Mouse (Mus musculus) liver, embryonic 11.5 days (tissue): ENCODE results near the gene Cenpm. TPM values are rescaled to one million over a fixed set of nuclear protein-coding genes. Genes with fewer than 3 reads are reported as not detected.
A peak's percentile ranks its signal among the peaks of the same experiment; 100 is the strongest.

ENCODE experiments used
- ATAC-seq: fragments of 200-750 bp; cut with Nextera tagmentation; replicated peaks from 2 replicates; pipeline ENCODE4 v1.8.0; 2017; ENCODE audit warnings: moderate number of reproducible peaks, mild to moderate bottlenecking, moderate TSS enrichment, moderate library complexity; ENCODE audit not compliant: low FRiP score
- DNase-seq: peaks from one replicate; pipeline ENCODE4 v3.0.0-alpha.2; 2017; ENCODE audit warnings: low spot score
- H3K27ac ChIP-seq: fragments of 300-500 bp; sonication (generic); 2 replicates; pipeline ENCODE4 v1.5.1; 2014; ENCODE audit warnings: mild to moderate bottlenecking, low read depth, low read length, control low read depth
- H3K27me3 ChIP-seq: fragments of 300-500 bp; sonication (generic); replicated peaks from 2 replicates; pipeline ENCODE4 v1.6.1; 2014; ENCODE audit warnings: low read length, mixed read lengths; ENCODE audit not compliant: control insufficient read depth, insufficient read depth
- H3K36me3 ChIP-seq: fragments of 300-500 bp; sonication (generic); 2 replicates; pipeline ENCODE4 v1.6.1; 2014; ENCODE audit warnings: mild to moderate bottlenecking, low read length, moderate library complexity, mixed read lengths; ENCODE audit not compliant: control insufficient read depth, insufficient read depth
- H3K4me1 ChIP-seq: fragments of 300-500 bp; sonication (generic); replicated peaks from 2 replicates; pipeline ENCODE4 v1.6.1; 2014; ENCODE audit warnings: low read length, mixed read lengths; ENCODE audit not compliant: control insufficient read depth, insufficient read depth
- H3K4me2 ChIP-seq: fragments of 300-500 bp; sonication (generic); 2 replicates; pipeline ENCODE4 v1.6.1; 2014; ENCODE audit warnings: mild to moderate bottlenecking, control low read depth, moderate library complexity
- H3K4me3 ChIP-seq: fragments of 300-500 bp; sonication (generic); 2 replicates; pipeline ENCODE4 v1.5.1; 2014; ENCODE audit warnings: low read depth, low read length, control low read depth
- H3K9ac ChIP-seq: fragments of 300-500 bp; sonication (generic); 2 replicates; pipeline ENCODE4 v1.6.1; 2014; ENCODE audit warnings: low read depth, low read length, control low read depth
- H3K9me3 ChIP-seq: fragments of 300-500 bp; sonication (generic); 2 replicates; pipeline ENCODE4 v1.6.1; 2016; ENCODE audit warnings: low read length, inconsistent platforms, mixed read lengths; ENCODE audit not compliant: control insufficient read depth
- WGBS: fragments of 180-500 bp; shearing (Covaris S2); extraction: QIAGEN DNeasy Blood & Tissue Kit; methylation state at CpG from one replicate; pipeline ENCODE4 v1.1.7; 2014; 5-methylcytosine and 5-hydroxymethylcytosine counted together
- polyA plus RNA-seq: library from polyadenylated mRNA; unstranded; fragments of >200 nt; fragmentation: Nextera tagmentation; extraction: Ambion mirVana; gene quantifications from 2 replicates; pipeline ENCODE4 v1.2.1, GENCODE M21; 2014

The Cenpm gene
- polyA plus RNA-seq, 1 experiment from 2014 or later = 58.8 TPM

GRCm38 (mm10) chr15:82274927-82275901 lies 30.7 kb upstream of the Cenpm start:
- peak overlapping the region; percentile 52 for H3K9ac ChIP-seq
- WGBS = 2% methylated on average over 79 of the region's 86 CpGs
- H3K36me3 ChIP-seq = no peaks in the 10 kb centered on the region

GRCm38 (mm10) chr15:82274593-82274926 lies 30.0 kb upstream of the Cenpm start, which contains the start of gene Sept3:
Sept3 (plus strand) TSS chr15:82274893.
- H3K27ac ChIP-seq = no peak within 1 kb of the TSS
- H3K27me3 ChIP-seq = peaks cover 55% of the 10 kb centered on the region
- peak within 1 kb of the TSS; percentile 52 for H3K9ac ChIP-seq
- 27% methylated on average over 6 of the region's 6 CpGs for WGBS
- H3K9me3 ChIP-seq = no peaks in the 10 kb centered on the region
- ATAC-seq (no peak), DNase-seq (no peak)
- H3K4me2 ChIP-seq = peak within 1 kb of the TSS; percentile 79
- H3K4me3 ChIP-seq = peak within 1 kb of the TSS; percentile 57
- peaks cover 7% of the 10 kb centered on the region; the same call in 1 of the 2 replicates for H3K4me1 ChIP-seq
- no peaks in the 10 kb centered on the region for H3K36me3 ChIP-seq

More at GRCm38 (mm10) chr15:82274927-82275901, 30.7 kb upstream of the Cenpm start:
- DNase-seq (no peak), ATAC-seq (no peak)
- Histone ChIP-seq H3K4me3 (peak overlapping the region; percentile 57), H3K27ac (no peak overlapping the region), H3K9me3 (no peaks in the 10 kb centered on the region), H3K4me1 (peaks cover 7% of the 10 kb centered on the region; the same call in 1 of the 2 replicates), H3K27me3 (peaks cover 55% of the 10 kb centered on the region), H3K4me2 (peak overlapping the region; percentile 79)

- Histone ChIP-seq H3K4me3 (no peak overlapping the region), H3K27me3 (peaks cover 55% of the 10 kb centered on the region), H3K9me3 (no peaks in the 10 kb centered on the region), H3K4me1 (peaks cover 7% of the 10 kb centered on the region; the same call in 1 of the 2 replicates), H3K9ac (no peak overlapping the region), H3K36me3 (no peaks in the 10 kb centered on the region), H3K4me2 (no peak overlapping the region), H3K27ac (no peak overlapping the region)
- 80% methylated on average over 6 of the region's 6 CpGs for WGBS
- ATAC-seq (no peak), DNase-seq (no peak)
These were observed 27.7 kb upstream of the Cenpm start for GRCm38 (mm10) chr15:82272295-82272694.

GRCm38 (mm10) chr15:82271201-82271600 lies 26.7 kb upstream of the Cenpm start:
- Histone ChIP-seq H3K27ac (no peak overlapping the region), H3K27me3 (peaks cover 47% of the 10 kb centered on the region), H3K36me3 (no peaks in the 10 kb centered on the region), H3K4me1 (peaks cover 7% of the 10 kb centered on the region; the same call in 1 of the 2 replicates), H3K9ac (no peak overlapping the region), H3K9me3 (no peaks in the 10 kb centered on the region), H3K4me2 (no peak overlapping the region), H3K4me3 (no peak overlapping the region)
- DNase-seq (peak; percentile 53), ATAC-seq (peak; percentile 54; the same call in 1 of the 2 replicates)
- WGBS = 5% methylated on average over 5 of the region's 5 CpGs

DNA sequence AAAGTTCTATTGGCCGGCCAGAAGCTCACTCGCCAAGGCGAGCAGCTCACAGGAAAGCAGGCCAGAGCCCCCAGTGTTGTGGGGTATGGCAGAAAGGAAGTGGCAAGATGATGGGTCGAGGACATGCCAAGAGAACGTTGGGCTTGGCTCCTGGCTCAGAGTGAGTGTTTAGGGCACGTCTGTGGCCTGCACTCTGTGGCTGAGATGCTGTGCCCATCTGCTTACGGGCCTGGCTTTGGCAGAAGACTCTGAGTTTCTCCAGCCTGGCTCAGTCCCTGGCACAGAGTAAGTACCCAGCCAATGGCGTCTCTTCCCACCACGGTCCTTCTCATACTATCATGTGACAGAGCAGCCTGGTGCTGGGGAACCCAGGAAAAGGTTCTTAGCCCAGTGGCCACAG lies 24.2 kb upstream of the Cenpm start:
- no peak overlapping the region for H3K27ac ChIP-seq
- DNase-seq = no peak

DNA sequence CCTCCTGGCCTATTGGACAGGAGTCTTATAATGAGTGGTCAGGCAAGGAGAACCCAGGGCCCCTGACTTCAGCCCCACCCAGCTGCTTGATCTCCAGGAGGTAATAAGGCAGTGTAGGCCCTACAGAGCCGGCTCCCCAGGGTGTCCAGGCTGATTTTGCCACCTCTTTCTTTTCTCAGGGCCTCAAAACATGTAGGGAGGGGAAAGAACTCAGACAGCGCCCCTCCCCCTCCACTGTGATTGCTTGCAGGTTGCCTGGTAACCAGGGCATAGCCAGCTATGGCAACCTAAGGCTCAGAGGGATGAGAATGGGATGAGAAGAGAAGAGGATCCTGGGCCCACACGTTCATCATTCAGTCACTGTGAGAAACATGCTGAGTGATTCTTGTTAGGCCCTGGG lies 23.6 kb upstream of the Cenpm start:
- Histone ChIP-seq H3K4me3 (no peak overlapping the region), H3K4me2 (no peak overlapping the region), H3K27ac (no peak overlapping the region), H3K9me3 (no peaks in the 10 kb centered on the region), H3K36me3 (no peaks in the 10 kb centered on the region), H3K4me1 (no peaks in the 10 kb centered on the region), H3K9ac (no peak overlapping the region), H3K27me3 (peaks cover 17% of the 10 kb centered on the region)
- 39% methylated on average over 3 of the region's 3 CpGs for WGBS
- DNase-seq (no peak), ATAC-seq (no peak)

More for the DNA sequence above, 24.2 kb upstream of the Cenpm start:
- peaks cover 23% of the 10 kb centered on the region for H3K27me3 ChIP-seq
- no peak overlapping the region for H3K4me3 ChIP-seq
- no peaks in the 10 kb centered on the region for H3K36me3 ChIP-seq
- H3K9ac ChIP-seq = no peak overlapping the region
- H3K9me3 ChIP-seq = no peaks in the 10 kb centered on the region
- WGBS = 76% methylated on average over 9 of the region's 9 CpGs
- no peaks in the 10 kb centered on the region for H3K4me1 ChIP-seq
- ATAC-seq = no peak
- no peak overlapping the region for H3K4me2 ChIP-seq

- Histone ChIP-seq H3K27me3 (peaks cover 2% of the 10 kb centered on the region), H3K4me3 (no peak overlapping the region), H3K9me3 (no peaks in the 10 kb centered on the region), H3K36me3 (no peaks in the 10 kb centered on the region), H3K27ac (no peak overlapping the region), H3K9ac (no peak overlapping the region), H3K4me1 (no peaks in the 10 kb centered on the region), H3K4me2 (no peak overlapping the region)
- no peak for DNase-seq
- no peak for ATAC-seq
- 19% methylated on average over 6 of the region's 6 CpGs for WGBS
These were observed 21.8 kb upstream of the Cenpm start for GRCm38 (mm10) chr15:82266356-82266755.

GRCm38 (mm10) chr15:82259510-82259909 lies 15.0 kb upstream of the Cenpm start:
- Histone ChIP-seq H3K9ac (no peak overlapping the region), H3K27ac (no peak overlapping the region), H3K4me2 (no peak overlapping the region), H3K4me1 (no peaks in the 10 kb centered on the region), H3K36me3 (no peaks in the 10 kb centered on the region), H3K9me3 (no peaks in the 10 kb centered on the region), H3K4me3 (no peak overlapping the region), H3K27me3 (peaks cover 18% of the 10 kb centered on the region)
- no peak for ATAC-seq
- peak; percentile 68 for DNase-seq
- WGBS = 10% methylated on average over 16 of the region's 16 CpGs
